Mouse (Mus musculus) liver, embryonic 15.5 days (tissue): Measurements from ENCODE around the gene Klhl28. TPM values are rescaled to one million over a fixed set of nuclear protein-coding genes. Genes with fewer than 3 reads are reported as not detected.

ENCODE experiments used
- ATAC-seq: fragments of 200-750 bp; cut with Nextera tagmentation; 2 replicates; pipeline ENCODE4 v1.8.0; 2017; ENCODE audit warnings: moderate number of reproducible peaks, mild to moderate bottlenecking, moderate library complexity; ENCODE audit not compliant: insufficient read depth
- H3K27ac ChIP-seq: fragments of 300-500 bp; sonication (generic); replicated peaks from 2 replicates; pipeline ENCODE4 v1.5.1; 2015; ENCODE audit warnings: mild to moderate bottlenecking, inconsistent platforms
- H3K27me3 ChIP-seq: fragments of 300-500 bp; sonication (generic); 2 replicates; pipeline ENCODE4 v1.6.1; 2015; ENCODE audit warnings: mild to moderate bottlenecking, inconsistent platforms
- H3K36me3 ChIP-seq: fragments of 300-500 bp; sonication (generic); replicated peaks from 2 replicates; pipeline ENCODE4 v1.6.1; 2015; ENCODE audit warnings: moderate library complexity, mild to moderate bottlenecking, inconsistent platforms
- H3K4me1 ChIP-seq: fragments of 300-500 bp; sonication (generic); replicated peaks from 2 replicates; pipeline ENCODE4 v1.6.1; 2015; ENCODE audit warnings: inconsistent platforms
- H3K4me2 ChIP-seq: fragments of 300-500 bp; sonication (generic); 2 replicates; pipeline ENCODE4 v1.6.1; 2015; ENCODE audit warnings: moderate library complexity, mild to moderate bottlenecking, inconsistent platforms
- H3K4me3 ChIP-seq: fragments of 300-500 bp; sonication (generic); replicated peaks from 2 replicates; pipeline ENCODE4 v1.5.1; 2015; ENCODE audit warnings: mild to moderate bottlenecking, inconsistent platforms
- H3K9ac ChIP-seq: fragments of 300-500 bp; sonication (generic); 2 replicates; pipeline ENCODE4 v1.6.1; 2015; ENCODE audit warnings: moderate library complexity, mild to moderate bottlenecking, inconsistent platforms
- H3K9me3 ChIP-seq: fragments of 300-500 bp; sonication (generic); replicated peaks from 2 replicates; pipeline ENCODE4 v1.6.1; 2016; ENCODE audit warnings: inconsistent platforms
- WGBS: fragments of 180-500 bp; shearing (Covaris S2); methylation state at CpG from one replicate; pipeline ENCODE4 v1.1.7; 2015; ENCODE audit warnings: mixed read lengths; ENCODE audit not compliant: insufficient replicate concordance; 5-methylcytosine and 5-hydroxymethylcytosine counted together
- polyA plus RNA-seq: library from polyadenylated mRNA; unstranded; fragments of >200 nt; fragmentation: Nextera tagmentation; extraction: Ambion mirVana; gene quantifications from 2 replicates; pipeline ENCODE4 v1.2.1, GENCODE M21; 2015

Gene Klhl28
- polyA plus RNA-seq, 1 experiment from 2014 or later: 2.8 TPM

DNA sequence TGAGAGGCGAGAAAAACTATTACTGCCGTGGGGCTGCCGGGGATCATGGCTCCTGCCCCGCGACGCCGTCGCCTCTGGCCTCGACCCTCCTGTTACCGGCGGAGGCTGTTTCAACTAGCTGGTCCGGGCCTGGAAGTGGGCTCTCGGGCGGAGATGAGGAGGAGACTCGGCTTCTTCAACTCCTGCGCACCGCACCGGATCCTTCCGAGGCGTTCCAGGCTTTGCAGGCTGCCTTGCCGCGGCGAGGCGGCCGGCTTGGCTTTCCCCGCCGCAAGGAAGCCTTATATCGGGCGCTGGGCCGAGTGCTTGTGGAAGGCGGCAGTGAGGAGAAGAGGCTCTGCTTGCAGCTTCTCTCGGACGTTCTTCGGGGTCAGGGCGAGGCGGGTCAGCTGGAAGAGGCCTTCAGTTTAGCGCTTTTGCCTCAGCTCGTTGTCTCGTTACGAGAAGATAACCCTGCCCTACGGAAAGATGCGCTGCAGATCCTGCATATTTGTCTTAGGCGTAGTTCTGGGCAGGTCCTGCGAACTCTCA lies 832 bp upstream of the Klhl28 start:
- H3K36me3 ChIP-seq: no peaks in the 10 kb centered on the region
- peak overlapping the region; percentile 90 for H3K4me2 ChIP-seq
- peak overlapping the region; percentile 93 for H3K4me3 ChIP-seq
- H3K9ac ChIP-seq: peak overlapping the region; percentile 91
- H3K27me3 ChIP-seq: no peaks in the 10 kb centered on the region
- WGBS: under 1% methylated on average over 44 of the region's 44 CpGs
- no peaks in the 10 kb centered on the region for H3K9me3 ChIP-seq
- ATAC-seq: peak; percentile 12
- peak overlapping the region; percentile 81 for H3K27ac ChIP-seq
- peaks cover 46% of the 10 kb centered on the region for H3K4me1 ChIP-seq

DNA sequence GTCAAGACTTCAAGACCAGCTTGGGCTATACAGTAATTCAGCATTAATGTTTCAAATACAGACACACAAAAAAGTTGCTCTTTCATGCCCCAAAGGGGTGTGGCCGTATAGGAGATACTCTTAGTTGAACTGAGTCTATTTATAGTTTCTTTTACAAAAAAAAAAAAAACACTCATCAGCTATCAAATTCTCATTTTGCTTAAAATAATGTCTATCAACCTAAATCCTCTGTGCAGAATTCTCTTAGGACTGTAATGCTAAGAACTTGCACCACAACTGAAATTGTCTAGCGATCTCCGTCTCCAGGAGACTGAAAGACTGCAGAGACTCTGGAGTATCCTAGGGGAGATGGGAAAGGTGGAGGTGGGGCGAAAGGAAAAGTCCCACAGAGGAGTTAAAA lies 774 bp downstream of the Klhl28 start:
- H3K36me3 ChIP-seq: no peaks in the 10 kb centered on the region
- H3K27ac ChIP-seq: peak overlapping the region; percentile 78
- WGBS: 10% methylated on average over 4 of the region's 4 CpGs

DNA sequence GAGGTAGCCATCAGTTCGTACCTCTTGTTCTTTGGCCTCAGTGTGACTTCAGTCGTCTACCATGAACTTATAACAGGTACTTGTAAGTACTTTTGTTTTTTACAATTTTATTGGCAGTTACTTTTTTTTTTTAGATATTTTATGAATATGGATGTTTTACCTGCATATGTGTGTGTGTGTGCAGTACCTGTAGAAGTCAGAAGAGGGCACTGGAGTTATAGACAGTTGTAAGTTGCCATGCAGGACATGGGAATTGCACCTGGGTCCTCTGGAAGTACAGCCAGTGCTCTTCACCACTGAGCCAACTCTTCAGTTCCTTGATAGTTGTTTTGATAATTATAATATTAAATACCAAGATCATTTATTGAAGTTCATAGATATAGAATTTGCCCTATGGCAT lies 27.8 kb downstream of the Klhl28 start:
- no peak overlapping the region for H3K27ac ChIP-seq
- H3K4me2 ChIP-seq: no peak overlapping the region
- 68% methylated on average over 2 of the region's 2 CpGs for WGBS
- H3K4me1 ChIP-seq: no peaks in the 10 kb centered on the region
- no peak for ATAC-seq
- no peaks in the 10 kb centered on the region for H3K27me3 ChIP-seq
- H3K36me3 ChIP-seq: no peaks in the 10 kb centered on the region
- H3K4me3 ChIP-seq: no peak overlapping the region
- no peaks in the 10 kb centered on the region for H3K9me3 ChIP-seq
- no peak overlapping the region for H3K9ac ChIP-seq

More for the DNA sequence above, 774 bp downstream of the Klhl28 start:
- H3K9ac ChIP-seq: peak overlapping the region; percentile 91
- H3K27me3 ChIP-seq: no peaks in the 10 kb centered on the region
- H3K9me3 ChIP-seq: no peaks in the 10 kb centered on the region
- peaks cover 39% of the 10 kb centered on the region for H3K4me1 ChIP-seq
- H3K4me2 ChIP-seq: peak overlapping the region; percentile 84
- ATAC-seq: no peak
- H3K4me3 ChIP-seq: peak overlapping the region; percentile 93

DNA sequence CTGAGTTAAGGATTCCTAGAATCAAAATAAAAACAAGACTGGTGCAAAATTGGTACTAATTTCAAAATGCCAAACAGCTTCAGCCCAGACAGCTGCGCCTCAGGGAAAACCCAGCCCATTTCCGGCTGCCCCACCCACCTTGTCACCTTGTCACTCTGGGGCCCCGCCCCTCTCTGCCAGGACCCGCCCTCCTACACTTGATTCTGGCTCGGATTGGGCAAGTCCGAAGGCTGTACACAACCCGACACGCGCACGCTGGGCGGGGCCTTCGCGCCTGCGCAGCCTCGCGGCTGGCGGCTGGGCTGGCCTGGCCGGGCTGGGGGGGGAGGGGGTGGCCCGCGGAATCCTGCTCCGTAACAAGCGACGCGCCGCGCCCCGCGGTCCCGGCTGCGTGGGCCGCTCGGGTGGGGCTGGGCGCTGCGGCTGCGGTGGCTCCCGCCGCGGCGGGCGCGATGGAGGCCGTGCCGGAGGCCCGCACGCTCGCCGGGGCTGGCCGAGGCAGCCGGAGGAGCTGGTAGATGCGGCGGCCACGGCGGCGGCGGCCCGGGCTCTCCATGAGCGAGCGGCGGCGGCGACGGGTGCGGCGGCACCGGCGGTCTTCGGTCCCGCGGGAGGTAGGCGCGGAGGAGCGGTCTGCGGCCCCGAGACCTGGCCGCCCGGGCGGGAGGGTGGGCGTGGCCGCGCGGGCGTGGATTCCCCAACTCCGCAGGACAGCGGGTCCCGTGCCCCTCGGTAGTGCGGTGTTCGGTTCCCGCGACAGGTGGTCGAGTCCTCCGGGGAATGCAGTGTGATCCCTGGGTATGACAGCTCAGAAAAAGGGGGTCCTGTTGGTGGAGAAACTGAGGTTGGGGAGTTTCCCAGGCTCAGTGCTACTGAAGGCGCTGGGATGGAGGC lies 47.5 kb downstream of the Klhl28 start, which contains the start of gene Gm527:
Gm527 (plus strand) TSS at position 329 of the 894 bp plus-strand sequence.
- ATAC-seq: peak; percentile 100
- Histone ChIP-seq H3K9ac (peak within 1 kb of the TSS; percentile 65), H3K36me3 (no peaks in the 10 kb centered on the region), H3K4me1 (peaks cover 16% of the 10 kb centered on the region), H3K4me3 (peak within 1 kb of the TSS; percentile 78), H3K27me3 (peaks cover 22% of the 10 kb centered on the region), H3K4me2 (peak within 1 kb of the TSS; percentile 98), H3K9me3 (no peaks in the 10 kb centered on the region), H3K27ac (peak within 1 kb of the TSS; percentile 41; the same call in 1 of the 2 replicates)
- WGBS: under 1% methylated on average over 91 of the region's 93 CpGs

DNA sequence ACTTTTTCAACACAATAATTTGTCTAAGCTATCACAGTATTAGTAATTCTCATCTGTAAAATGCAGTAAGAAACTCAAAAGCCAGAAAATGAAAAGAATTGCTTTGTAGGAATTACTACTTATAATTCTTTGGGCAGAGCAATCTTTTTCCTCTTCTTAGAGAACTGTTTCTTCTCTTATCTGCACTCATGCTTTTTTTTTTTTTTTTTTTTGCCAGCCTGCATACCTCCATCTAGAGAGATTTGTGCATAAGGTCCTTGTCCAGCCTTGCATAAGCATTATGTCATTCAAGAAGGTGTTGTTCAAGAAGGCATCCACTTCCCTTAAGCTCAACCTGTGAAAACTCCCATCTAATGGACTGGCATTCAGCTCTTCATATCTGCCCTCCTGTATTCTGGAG lies 48.6 kb downstream of the Klhl28 start:
- Histone ChIP-seq H3K4me3 (no peak overlapping the region), H3K27ac (no peak overlapping the region), H3K9ac (no peak overlapping the region), H3K4me2 (peak overlapping the region; percentile 98; the same call in 1 of the 2 replicates), H3K27me3 (peaks cover 22% of the 10 kb centered on the region), H3K9me3 (no peaks in the 10 kb centered on the region), H3K4me1 (peaks cover 16% of the 10 kb centered on the region), H3K36me3 (no peaks in the 10 kb centered on the region)
- ATAC-seq: no peak

DNA sequence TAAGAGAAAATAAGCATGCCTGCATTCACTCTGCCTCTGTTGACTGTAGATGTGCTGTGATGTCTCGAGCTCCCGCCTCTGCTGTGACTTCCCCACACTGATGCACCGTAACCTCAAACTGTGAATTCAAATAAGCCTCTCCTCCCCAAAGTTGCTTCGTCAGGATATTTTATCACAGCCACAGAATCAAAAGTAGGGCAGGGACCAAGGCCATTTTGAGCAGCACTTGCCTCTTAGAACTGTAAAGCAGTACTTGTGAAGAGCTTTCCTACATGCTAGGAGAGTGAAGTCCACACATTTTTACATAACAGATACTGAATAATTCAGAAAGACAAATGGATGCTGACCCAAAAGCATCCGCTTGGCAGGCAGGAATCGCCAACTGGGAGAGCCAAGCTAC lies 52.3 kb downstream of the Klhl28 start:
- Histone ChIP-seq H3K27me3 (peaks cover 8% of the 10 kb centered on the region; the same call in 1 of the 2 replicates), H3K9me3 (no peaks in the 10 kb centered on the region), H3K36me3 (no peaks in the 10 kb centered on the region), H3K4me2 (no peak overlapping the region), H3K9ac (no peak overlapping the region), H3K4me3 (no peak overlapping the region), H3K4me1 (peaks cover 10% of the 10 kb centered on the region), H3K27ac (no peak overlapping the region)
- 44% methylated on average over 6 of the region's 6 CpGs for WGBS
- no peak for ATAC-seq

DNA sequence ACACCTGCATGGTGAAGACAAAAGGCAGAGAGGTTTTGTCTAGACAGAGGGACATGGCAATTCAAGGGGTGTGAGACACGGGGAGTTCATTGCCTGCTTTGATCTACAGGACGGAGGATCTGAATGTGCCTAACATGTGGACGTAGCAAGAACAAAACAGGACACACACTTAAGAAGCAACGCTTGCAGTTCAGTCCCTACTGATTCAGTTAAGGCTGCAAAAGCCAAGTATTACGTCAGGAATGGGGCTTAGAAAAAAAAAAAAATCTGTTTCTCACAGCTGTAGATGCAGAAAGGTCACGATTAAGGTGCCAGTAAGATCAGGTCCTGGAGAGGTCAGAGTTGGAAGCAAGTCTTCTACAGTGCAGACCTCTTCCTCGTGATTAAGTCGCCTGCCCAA lies 62.1 kb downstream of the Klhl28 start:
- no peaks in the 10 kb centered on the region for H3K9me3 ChIP-seq
- H3K36me3 ChIP-seq: no peaks in the 10 kb centered on the region
- ATAC-seq: no peak
- H3K4me2 ChIP-seq: no peak overlapping the region
- 57% methylated on average over 8 of the region's 8 CpGs for WGBS
- H3K9ac ChIP-seq: no peak overlapping the region
- H3K4me3 ChIP-seq: no peak overlapping the region
- no peak overlapping the region for H3K27ac ChIP-seq
- no peaks in the 10 kb centered on the region for H3K4me1 ChIP-seq
- no peaks in the 10 kb centered on the region for H3K27me3 ChIP-seq

DNA sequence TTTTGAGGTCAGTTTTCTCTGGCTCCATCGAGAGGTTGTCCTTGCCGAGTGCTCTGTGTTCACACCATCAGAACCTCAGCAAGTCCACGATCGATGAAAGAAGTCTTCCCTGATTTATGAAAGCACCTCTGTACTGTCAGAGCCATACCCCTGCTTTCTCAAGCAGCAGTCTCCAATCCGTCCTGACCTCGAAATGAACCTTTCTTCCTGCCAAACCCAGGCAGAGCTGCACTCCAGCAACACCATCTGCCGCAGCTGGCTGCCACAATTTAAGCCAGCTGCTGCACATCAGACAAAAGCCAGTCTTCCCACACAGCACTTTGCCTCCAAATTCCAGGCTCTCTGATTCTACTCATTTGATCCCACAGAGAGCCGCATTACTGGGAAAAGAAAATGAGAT lies 62.8 kb downstream of the Klhl28 start:
- 40% methylated on average over 8 of the region's 8 CpGs for WGBS
- Histone ChIP-seq H3K4me1 (no peaks in the 10 kb centered on the region), H3K27ac (no peak overlapping the region), H3K4me3 (no peak overlapping the region), H3K36me3 (no peaks in the 10 kb centered on the region), H3K4me2 (no peak overlapping the region), H3K9me3 (no peaks in the 10 kb centered on the region), H3K9ac (no peak overlapping the region), H3K27me3 (no peaks in the 10 kb centered on the region)
- ATAC-seq: no peak

DNA sequence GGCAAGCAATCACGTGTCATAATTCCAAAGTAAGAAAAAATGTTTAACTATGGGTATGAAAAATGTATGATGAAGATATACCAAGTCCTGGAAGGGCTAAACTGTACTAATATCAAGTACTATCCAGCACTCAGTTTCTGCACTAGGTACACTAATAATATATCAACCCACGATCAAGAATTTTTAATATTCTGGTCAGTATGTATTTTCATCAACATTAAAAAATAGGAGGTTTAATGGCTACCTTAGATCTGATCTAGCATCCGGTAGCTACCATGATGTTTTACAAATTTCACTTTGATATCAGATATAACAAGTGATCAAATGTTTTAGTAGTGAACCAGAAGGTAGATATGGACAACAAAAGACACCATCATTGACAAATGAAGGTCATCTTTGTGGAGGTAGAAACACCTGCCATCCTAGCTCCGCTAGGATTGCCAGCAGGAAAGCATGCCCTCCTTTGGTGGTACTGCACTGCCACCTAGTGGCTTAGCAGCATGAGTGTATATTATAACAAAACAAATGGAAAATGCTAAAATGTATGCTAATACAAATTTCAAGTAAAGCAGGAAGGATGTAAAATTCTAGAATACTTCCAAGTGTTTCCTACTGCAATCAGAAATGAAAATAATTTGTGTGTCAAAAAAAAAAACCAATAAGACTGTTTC lies 68.1 kb downstream of the Klhl28 start:
- no peak for ATAC-seq

More for the DNA sequence above, 68.1 kb downstream of the Klhl28 start:
- no peak overlapping the region for H3K27ac ChIP-seq
- 33% methylated on average over 4 of the region's 4 CpGs for WGBS
- no peaks in the 10 kb centered on the region for H3K9me3 ChIP-seq
- no peaks in the 10 kb centered on the region for H3K36me3 ChIP-seq
- H3K4me2 ChIP-seq: no peak overlapping the region
- no peaks in the 10 kb centered on the region for H3K27me3 ChIP-seq
- H3K4me1 ChIP-seq: no peaks in the 10 kb centered on the region
- no peak overlapping the region for H3K9ac ChIP-seq
- H3K4me3 ChIP-seq: no peak overlapping the region
